Mouse (Mus musculus): ENCODE data around the gene Klhl26. TPM values are rescaled to one million over a fixed set of nuclear protein-coding genes. Genes with fewer than 3 reads are reported as not detected.

Gene Klhl26
- polyA plus RNA-seq, 2 experiments from 2014 or later = 7.2 to 20.1 TPM

DNA sequence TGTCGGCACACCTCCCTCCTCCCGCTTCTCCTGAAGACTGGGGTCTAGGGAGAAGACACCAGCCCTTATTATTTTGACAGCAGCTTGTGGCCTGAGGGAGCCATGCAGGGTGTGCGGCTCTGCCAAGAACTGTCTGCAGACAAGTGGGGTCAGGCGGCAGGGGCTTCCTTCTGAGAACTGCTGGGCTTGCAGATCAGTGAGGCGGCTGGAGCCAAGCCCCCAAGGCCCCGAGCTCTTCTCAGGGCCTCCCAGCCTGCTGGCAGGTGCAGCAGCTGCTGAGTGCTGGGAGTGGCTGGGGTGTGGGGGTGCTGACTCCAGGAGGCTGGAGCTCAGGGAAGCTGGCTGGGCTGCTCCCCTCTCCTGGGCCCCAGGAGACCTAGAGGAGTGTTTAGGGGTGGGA, 68.5 kb downstream of the Klhl26 start:
- no peak for ATAC-seq

DNA sequence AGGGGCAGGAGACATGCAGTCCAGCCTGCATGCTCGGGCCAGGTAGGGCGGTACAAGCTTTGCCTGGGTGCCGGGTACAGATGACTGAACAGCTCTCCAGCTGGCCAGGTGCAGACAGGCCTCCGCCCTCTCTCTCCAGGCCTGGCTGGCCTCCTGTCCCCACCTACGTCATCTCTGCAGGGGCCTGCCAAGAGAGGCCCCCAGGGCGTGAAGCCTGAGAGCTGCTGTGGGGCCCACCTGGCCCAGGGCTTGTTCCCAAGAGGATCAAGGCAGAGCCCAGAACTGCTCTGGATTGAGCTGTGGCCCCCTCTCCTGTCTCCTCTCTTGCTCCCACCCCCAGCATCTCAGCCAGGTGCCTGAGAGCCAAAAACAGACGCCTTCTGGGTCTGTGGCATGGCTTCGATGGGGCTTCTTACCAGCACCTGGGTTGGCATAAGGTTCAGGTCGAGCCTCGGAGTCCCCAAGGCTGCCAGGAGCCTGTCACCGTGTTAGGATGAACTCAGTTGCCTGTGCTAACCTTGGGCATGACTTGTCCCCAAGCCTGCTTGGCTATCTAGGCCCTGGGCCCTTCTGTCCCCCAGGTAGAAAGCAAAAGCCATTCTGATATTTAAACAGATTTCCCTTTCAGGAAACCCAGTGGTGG, 70.2 kb downstream of the Klhl26 start:
- no peak for ATAC-seq

DNA sequence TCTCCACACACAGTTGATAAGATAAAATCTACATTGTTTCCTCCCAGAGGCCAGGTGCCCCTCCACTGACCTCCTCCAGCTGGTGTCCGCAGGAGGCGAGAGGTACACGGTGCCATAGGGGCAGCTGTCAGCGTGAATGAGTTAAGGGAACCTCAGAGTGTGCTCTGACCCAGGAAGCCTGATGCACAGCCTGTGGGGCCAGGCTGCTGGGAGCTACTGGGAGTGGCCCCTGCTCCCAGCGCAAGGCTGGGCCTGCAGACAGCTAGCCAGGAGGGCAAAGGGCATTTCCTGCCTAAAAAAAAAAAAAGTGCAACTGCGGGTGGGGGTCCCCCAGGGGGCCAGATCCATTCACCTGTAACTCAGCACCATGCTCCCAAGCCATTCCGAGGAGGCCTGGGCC, 71.6 kb downstream of the Klhl26 start:
- no peak for ATAC-seq

DNA sequence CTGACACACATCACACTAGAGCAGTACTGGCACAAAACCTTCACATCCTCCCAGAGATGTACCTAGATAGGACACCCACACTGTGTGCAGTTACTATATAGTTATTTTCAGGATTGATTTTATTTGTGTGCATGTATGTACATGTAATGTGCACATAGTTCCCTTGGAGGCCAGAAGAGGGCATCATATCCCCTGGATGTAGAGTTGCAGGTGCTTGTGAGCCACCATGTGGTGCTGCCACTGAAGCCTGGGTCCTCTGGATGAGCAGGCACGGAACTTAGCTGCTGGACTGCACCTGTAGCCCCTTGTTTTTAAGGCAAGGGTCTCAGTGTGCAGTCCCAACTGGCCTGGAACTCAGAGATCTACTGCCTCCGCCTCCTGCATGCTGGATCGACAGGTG, 72.6 kb downstream of the Klhl26 start:
- ATAC-seq = no peak

Other genes with a start within 250 kb of the Klhl26 start
- 10 to 100 TPM; 19.9 to 35.1 TPM for gene Sugp2, start 242.7 kb downstream of the Klhl26 start, polyA plus RNA-seq (2017; shearing (Covaris generic))
- 10 to 100 TPM in 1 of 2 experiments, 1 to 10 TPM in 1; 8.9 to 13.9 TPM for gene Armc6, start 242.5 kb downstream of the Klhl26 start, polyA plus RNA-seq (2017; shearing (Covaris generic))
- 1 to 10 TPM in 1 of 2 experiments, under 1 TPM in 1; 0.62 to 1.6 TPM for gene Homer3, start 194.1 kb downstream of the Klhl26 start, polyA plus RNA-seq (2017; shearing (Covaris generic))
- 10 to 100 TPM; 57.8 to 74.2 TPM for gene Ddx49, start 174.5 kb downstream of the Klhl26 start, polyA plus RNA-seq (2017; shearing (Covaris generic))
- gene Cope, start 174.4 kb downstream of the Klhl26 start, polyA plus RNA-seq (2017; shearing (Covaris generic)) = 100 to 1,000 TPM; 321 to 359 TPM
- gene Cers1, start 161.2 kb downstream of the Klhl26 start, polyA plus RNA-seq (2017; shearing (Covaris generic)) = not detected
- gene Gdf1, start 147.2 kb downstream of the Klhl26 start, polyA plus RNA-seq (2017; shearing (Covaris generic)) = under 1 TPM in 1 of 2 experiments, not detected in 1; 0.71 TPM
- 10 to 100 TPM; 11.4 to 14.5 TPM for gene Upf1, start 123.7 kb downstream of the Klhl26 start, polyA plus RNA-seq (2017; shearing (Covaris generic))
- under 1 TPM in 1 of 2 experiments, not detected in 1; 0.28 TPM for gene Comp, start 103.4 kb downstream of the Klhl26 start, polyA plus RNA-seq (2017; shearing (Covaris generic))
- 1 to 10 TPM; 7.6 to 9.3 TPM for gene Crtc1, start 37.4 kb downstream of the Klhl26 start, polyA plus RNA-seq (2017; shearing (Covaris generic))
- gene Tmem59l, start 10.4 kb upstream of the Klhl26 start, polyA plus RNA-seq (2017; shearing (Covaris generic)) = not detected
- not detected for gene Crlf1, start 16.2 kb upstream of the Klhl26 start, polyA plus RNA-seq (2017; shearing (Covaris generic))
- gene Rex1bd, start 29.8 kb upstream of the Klhl26 start, polyA plus RNA-seq (2017; shearing (Covaris generic)) = 10 to 100 TPM; 82.2 to 83.2 TPM
- gene Uba52, start 33.8 kb upstream of the Klhl26 start, polyA plus RNA-seq (2017; shearing (Covaris generic)) = 1,000 to 10,000 TPM; 3,148 to 3,732 TPM
- gene Fkbp8, start 50.8 kb upstream of the Klhl26 start, polyA plus RNA-seq (2017; shearing (Covaris generic)) = 100 to 1,000 TPM; 117 to 159 TPM
- gene Kxd1, start 51.0 kb upstream of the Klhl26 start, polyA plus RNA-seq (2017; shearing (Covaris generic)) = 100 to 1,000 TPM; 146 to 173 TPM
- 10 to 100 TPM; 41.4 to 50.4 TPM for gene Ell, start 62.5 kb upstream of the Klhl26 start, polyA plus RNA-seq (2017; shearing (Covaris generic))
- 10 to 100 TPM; 26.0 to 58.7 TPM for gene Isyna1, start 117.4 kb upstream of the Klhl26 start, polyA plus RNA-seq (2017; shearing (Covaris generic))
- 10 to 100 TPM in 1 of 2 experiments, 1 to 10 TPM in 1; 5.9 to 15.0 TPM for gene Ssbp4, start 131.9 kb upstream of the Klhl26 start, polyA plus RNA-seq (2017; shearing (Covaris generic))
- under 1 TPM; 0.43 to 0.89 TPM for gene Lrrc25, start 139.2 kb upstream of the Klhl26 start, polyA plus RNA-seq (2017; shearing (Covaris generic))
- not detected for gene Gdf15, start 155.5 kb upstream of the Klhl26 start, polyA plus RNA-seq (2017; shearing (Covaris generic))
- 1 to 10 TPM; 7.0 to 9.5 TPM for gene Pgpep1, start 183.4 kb upstream of the Klhl26 start, polyA plus RNA-seq (2017; shearing (Covaris generic))
- 10 to 100 TPM; 86.8 to 94.5 TPM for gene Lsm4, start 196.3 kb upstream of the Klhl26 start, polyA plus RNA-seq (2017; shearing (Covaris generic))
- gene Jund, start 222.0 kb upstream of the Klhl26 start, polyA plus RNA-seq (2017; shearing (Covaris generic)) = 10 to 100 TPM in 1 of 2 experiments, 1 to 10 TPM in 1; 7.6 to 23.3 TPM
- under 1 TPM in 1 of 2 experiments, not detected in 1; 0.07 TPM for gene Iqcn, start 226.5 kb upstream of the Klhl26 start, polyA plus RNA-seq (2017; shearing (Covaris generic))
- gene Gm3336, start 241.6 kb upstream of the Klhl26 start, polyA plus RNA-seq (2017; shearing (Covaris generic)) = not detected
- gene Pde4c, start 246.8 kb upstream of the Klhl26 start, polyA plus RNA-seq (2017; shearing (Covaris generic)) = under 1 TPM; 0.66 to 0.94 TPM